Mouse (Mus musculus) embryonic stem cell, embryonic (primary cell): ENCODE results near the gene Hpn.

Experiments used
- CTCF ChIA-PET, 4 experiments: fragments of 300-600 bp in 2 of 4; fragments of 350-600 bp in 2 of 4; sonication (Branson Sonifier 250); formaldehyde crosslinking; loops; one replicate each; lab custom pipeline; 2022; ENCODE audit warnings: inconsistent platforms in 2 of 4; lab: Charles Lee
- POLR2A ChIA-PET, 4 experiments: fragments of 300-600 bp in 2 of 4; fragments of 350-600 bp in 2 of 4; sonication (Branson Sonifier 250); formaldehyde crosslinking; loops; one replicate each; lab custom pipeline; 2022; ENCODE audit warnings: antibody characterized with exemption in 4 of 4, inconsistent platforms in 1 of 4; lab: Charles Lee

Hpn gene

GRCm38 (mm10) chr7:31049135-31049845, 65.8 kb downstream of the Hpn start:
- ChIA-PET CTCF (interaction anchor here in 2 of 4 experiments (1.2 to 1.3 kb wide), 2 partner anchors 10 to 29 kb away, joined by 3 to 5 read pairs; partner anchors contain the start of gene Lgi4 (in 1 of the 2)), POLR2A (interaction anchor here in 1 of 4 experiments (0.8 kb wide), 1 partner anchor 16 kb away, joined by 3 read pairs; no protein-coding TSS in a partner anchor)
